Mouse (Mus musculus) liver, embryonic 11.5 days (tissue): ENCODE results near the gene Parp11. TPM values are rescaled to one million over a fixed set of nuclear protein-coding genes. Genes with fewer than 3 reads are reported as not detected.

Experiments
- ATAC-seq: fragments of 200-750 bp; cut with Nextera tagmentation; replicated peaks from 2 replicates; pipeline ENCODE4 v1.8.0; 2017; ENCODE audit warnings: moderate number of reproducible peaks, mild to moderate bottlenecking, moderate TSS enrichment, moderate library complexity; ENCODE audit not compliant: low FRiP score
- DNase-seq: peaks from one replicate; pipeline ENCODE4 v3.0.0-alpha.2; 2017; ENCODE audit warnings: low spot score
- H3K27ac ChIP-seq: fragments of 300-500 bp; sonication (generic); 2 replicates; pipeline ENCODE4 v1.5.1; 2014; ENCODE audit warnings: mild to moderate bottlenecking, low read depth, low read length, control low read depth
- H3K27me3 ChIP-seq: fragments of 300-500 bp; sonication (generic); replicated peaks from 2 replicates; pipeline ENCODE4 v1.6.1; 2014; ENCODE audit warnings: low read length, mixed read lengths; ENCODE audit not compliant: control insufficient read depth, insufficient read depth
- H3K36me3 ChIP-seq: fragments of 300-500 bp; sonication (generic); 2 replicates; pipeline ENCODE4 v1.6.1; 2014; ENCODE audit warnings: mild to moderate bottlenecking, low read length, moderate library complexity, mixed read lengths; ENCODE audit not compliant: control insufficient read depth, insufficient read depth
- H3K4me1 ChIP-seq: fragments of 300-500 bp; sonication (generic); replicated peaks from 2 replicates; pipeline ENCODE4 v1.6.1; 2014; ENCODE audit warnings: low read length, mixed read lengths; ENCODE audit not compliant: control insufficient read depth, insufficient read depth
- H3K4me2 ChIP-seq: fragments of 300-500 bp; sonication (generic); 2 replicates; pipeline ENCODE4 v1.6.1; 2014; ENCODE audit warnings: mild to moderate bottlenecking, control low read depth, moderate library complexity
- H3K4me3 ChIP-seq: fragments of 300-500 bp; sonication (generic); 2 replicates; pipeline ENCODE4 v1.5.1; 2014; ENCODE audit warnings: low read depth, low read length, control low read depth
- H3K9ac ChIP-seq: fragments of 300-500 bp; sonication (generic); 2 replicates; pipeline ENCODE4 v1.6.1; 2014; ENCODE audit warnings: low read depth, low read length, control low read depth
- H3K9me3 ChIP-seq: fragments of 300-500 bp; sonication (generic); 2 replicates; pipeline ENCODE4 v1.6.1; 2016; ENCODE audit warnings: low read length, inconsistent platforms, mixed read lengths; ENCODE audit not compliant: control insufficient read depth
- WGBS: fragments of 180-500 bp; shearing (Covaris S2); extraction: QIAGEN DNeasy Blood & Tissue Kit; methylation state at CpG from one replicate; pipeline ENCODE4 v1.1.7; 2014; 5-methylcytosine and 5-hydroxymethylcytosine counted together
- polyA plus RNA-seq: library from polyadenylated mRNA; unstranded; fragments of >200 nt; fragmentation: Nextera tagmentation; extraction: Ambion mirVana; gene quantifications from 2 replicates; pipeline ENCODE4 v1.2.1, GENCODE M21; 2014

The Parp11 gene
- polyA plus RNA-seq, 1 experiment from 2014 or later = 16.1 TPM

DNA sequence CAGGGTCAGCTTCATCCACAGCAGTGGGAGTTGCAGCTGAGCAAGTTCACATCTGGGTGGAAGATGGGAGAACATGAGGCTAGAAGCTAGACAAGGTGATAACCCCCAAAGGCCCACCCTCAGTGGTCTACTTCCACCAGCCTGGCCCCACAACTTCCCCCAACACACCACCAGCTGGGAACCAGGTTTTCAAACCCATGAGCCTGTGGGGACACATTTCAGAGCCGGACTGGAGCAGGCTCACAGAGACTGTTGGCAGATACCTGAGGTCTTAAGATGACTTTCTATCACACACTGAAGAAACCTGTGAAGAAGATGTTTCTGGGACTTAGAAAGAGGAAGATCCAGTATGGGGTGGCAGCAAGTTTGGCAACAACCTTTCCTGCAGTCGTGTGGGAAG lies 26.5 kb upstream of the Parp11 start:
- Histone ChIP-seq H3K36me3 (no peaks in the 10 kb centered on the region), H3K9ac (no peak overlapping the region), H3K4me3 (no peak overlapping the region), H3K4me1 (no peaks in the 10 kb centered on the region), H3K4me2 (no peak overlapping the region), H3K27me3 (no peaks in the 10 kb centered on the region), H3K27ac (no peak overlapping the region), H3K9me3 (no peaks in the 10 kb centered on the region)
- DNase-seq (no peak), ATAC-seq (no peak)
- WGBS = 57% methylated on average over 2 of the region's 2 CpGs

DNA sequence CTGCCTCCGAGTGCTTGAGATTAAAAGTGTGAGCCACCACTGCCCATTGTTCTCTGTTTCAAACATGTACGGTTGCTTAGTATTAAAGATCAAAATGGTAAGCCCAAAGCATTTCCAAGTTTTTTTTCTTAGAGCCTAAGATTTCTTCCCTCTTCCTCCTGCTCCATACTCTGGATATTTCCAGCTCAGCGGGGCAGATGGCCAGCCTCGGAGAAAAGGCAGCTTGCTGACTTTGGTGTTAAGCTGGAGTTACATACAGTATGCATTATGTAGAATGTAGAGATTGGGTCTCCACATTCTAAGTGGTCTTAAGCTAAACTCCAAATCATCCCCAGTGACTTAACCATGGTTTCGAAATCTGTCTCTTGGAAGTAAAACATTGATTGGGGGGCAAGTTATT lies 21.5 kb upstream of the Parp11 start:
- Histone ChIP-seq H3K36me3 (no peaks in the 10 kb centered on the region), H3K27ac (no peak overlapping the region), H3K9me3 (no peaks in the 10 kb centered on the region), H3K4me2 (no peak overlapping the region), H3K27me3 (no peaks in the 10 kb centered on the region; the same call in 1 of the 2 replicates), H3K4me3 (no peak overlapping the region), H3K9ac (no peak overlapping the region), H3K4me1 (no peaks in the 10 kb centered on the region)
- no peak for ATAC-seq
- no peak for DNase-seq
- WGBS = 74% methylated on average over 5 of the region's 5 CpGs

GRCm38 (mm10) chr6:127430716-127431115 lies 15.9 kb upstream of the Parp11 start:
- no peaks in the 10 kb centered on the region for H3K9me3 ChIP-seq

DNA sequence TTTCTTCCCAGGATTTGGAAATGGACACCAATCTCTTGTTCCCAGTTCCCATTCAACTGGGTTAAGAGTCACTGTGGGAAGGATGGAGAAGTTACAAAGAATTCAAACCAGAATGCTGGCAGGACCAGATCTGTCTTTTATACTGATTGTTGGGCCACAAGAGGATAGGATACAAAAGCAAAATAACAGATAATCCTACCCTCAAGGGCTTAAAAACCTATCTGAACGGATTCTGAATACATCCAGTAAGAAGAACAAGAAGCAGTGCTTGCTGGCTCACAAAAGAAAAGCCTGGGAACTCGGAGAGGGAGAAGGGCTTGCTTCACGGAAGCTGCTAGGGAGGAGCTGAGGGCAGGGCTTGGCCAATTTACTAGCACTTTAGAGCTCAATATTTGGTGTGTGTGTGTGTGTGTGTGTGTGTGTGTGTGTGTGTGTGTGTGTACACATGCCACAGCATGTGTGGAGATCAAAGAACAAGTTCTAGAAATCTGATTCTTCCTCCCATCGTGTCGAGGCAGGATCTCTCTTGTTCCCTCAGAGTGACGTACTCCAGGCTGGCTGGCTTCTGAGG lies 15.4 kb upstream of the Parp11 start:
- DNase-seq (no peak), ATAC-seq (no peak)
- no peak overlapping the region for H3K4me3 ChIP-seq
- H3K36me3 ChIP-seq = no peaks in the 10 kb centered on the region
- no peak overlapping the region for H3K4me2 ChIP-seq
- 68% methylated on average over 6 of the region's 6 CpGs for WGBS
- no peak overlapping the region for H3K9ac ChIP-seq
- no peak overlapping the region for H3K27ac ChIP-seq
- no peaks in the 10 kb centered on the region for H3K9me3 ChIP-seq
- H3K27me3 ChIP-seq = no peaks in the 10 kb centered on the region; the same call in 1 of the 2 replicates
- H3K4me1 ChIP-seq = no peaks in the 10 kb centered on the region

More at GRCm38 (mm10) chr6:127430716-127431115, 15.9 kb upstream of the Parp11 start:
- 72% methylated on average over 7 of the region's 7 CpGs for WGBS
- H3K4me3 ChIP-seq = no peak overlapping the region
- no peak overlapping the region for H3K4me2 ChIP-seq
- H3K27me3 ChIP-seq = no peaks in the 10 kb centered on the region; the same call in 1 of the 2 replicates
- no peak overlapping the region for H3K27ac ChIP-seq
- no peaks in the 10 kb centered on the region for H3K4me1 ChIP-seq
- DNase-seq = no peak
- H3K9ac ChIP-seq = no peak overlapping the region
- no peak for ATAC-seq
- no peaks in the 10 kb centered on the region for H3K36me3 ChIP-seq

GRCm38 (mm10) chr6:127433886-127434647 lies 12.6 kb upstream of the Parp11 start:
- Histone ChIP-seq H3K4me1 (no peaks in the 10 kb centered on the region), H3K4me2 (no peak overlapping the region), H3K27me3 (no peaks in the 10 kb centered on the region; the same call in 1 of the 2 replicates), H3K27ac (no peak overlapping the region), H3K36me3 (no peaks in the 10 kb centered on the region), H3K4me3 (no peak overlapping the region), H3K9ac (no peak overlapping the region), H3K9me3 (no peaks in the 10 kb centered on the region)
- no peak for DNase-seq
- ATAC-seq = no peak
- WGBS = 67% methylated on average over 9 of the region's 9 CpGs

GRCm38 (mm10) chr6:127434648-127434984 lies 12.0 kb upstream of the Parp11 start:
- H3K27ac ChIP-seq = no peak overlapping the region
- ATAC-seq = no peak
- no peak overlapping the region for H3K4me2 ChIP-seq
- H3K27me3 ChIP-seq = no peaks in the 10 kb centered on the region; the same call in 1 of the 2 replicates
- no peaks in the 10 kb centered on the region for H3K36me3 ChIP-seq
- no peaks in the 10 kb centered on the region for H3K9me3 ChIP-seq
- no peak overlapping the region for H3K9ac ChIP-seq
- 72% methylated on average over 4 of the region's 4 CpGs for WGBS
- no peaks in the 10 kb centered on the region for H3K4me1 ChIP-seq
- H3K4me3 ChIP-seq = no peak overlapping the region
- DNase-seq = no peak

- Histone ChIP-seq H3K4me2 (no peak overlapping the region), H3K27me3 (no peaks in the 10 kb centered on the region), H3K9ac (no peak overlapping the region), H3K27ac (no peak overlapping the region), H3K9me3 (no peaks in the 10 kb centered on the region), H3K4me3 (no peak overlapping the region), H3K36me3 (no peaks in the 10 kb centered on the region), H3K4me1 (no peaks in the 10 kb centered on the region)
- DNase-seq (no peak), ATAC-seq (no peak)
- WGBS = 29% methylated on average over 3 of the region's 3 CpGs
These were observed 7.6 kb upstream of the Parp11 start for GRCm38 (mm10) chr6:127439063-127439462.

DNA sequence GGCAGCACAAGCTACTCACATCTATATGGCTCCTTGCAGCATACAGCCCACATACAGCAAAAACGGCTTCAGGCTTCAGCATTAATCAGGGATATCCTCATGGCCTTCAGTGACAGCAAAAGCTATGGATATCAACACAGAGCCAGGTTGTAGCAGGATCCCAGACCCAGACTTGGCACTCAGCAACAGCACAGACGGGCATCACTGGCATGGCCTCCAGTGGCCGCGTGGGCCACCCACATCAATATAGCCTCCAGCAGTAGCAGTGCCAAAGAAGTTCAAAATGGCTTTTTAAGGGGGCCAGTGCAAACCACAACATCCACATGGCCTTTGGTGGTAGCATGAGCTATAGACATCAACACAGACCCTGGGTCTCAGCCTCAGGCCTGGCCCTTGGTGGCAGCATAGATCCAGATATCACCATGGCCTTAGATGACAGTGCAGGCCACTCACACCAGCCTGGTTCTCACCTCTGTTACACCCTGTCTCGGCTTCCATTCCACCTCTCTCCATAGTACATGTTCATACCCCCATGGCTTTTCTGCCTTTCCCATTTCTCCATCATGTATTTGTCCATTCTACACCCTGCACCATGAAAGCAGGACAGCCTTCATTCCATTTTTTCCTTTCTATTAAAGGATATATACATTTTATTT lies 7.0 kb upstream of the Parp11 start:
- no peak overlapping the region for H3K4me2 ChIP-seq
- H3K27me3 ChIP-seq = no peaks in the 10 kb centered on the region
- H3K36me3 ChIP-seq = no peaks in the 10 kb centered on the region
- H3K27ac ChIP-seq = no peak overlapping the region
- H3K4me1 ChIP-seq = no peaks in the 10 kb centered on the region
- 83% methylated on average over 5 of the region's 5 CpGs for WGBS
- no peak for ATAC-seq
- no peak for DNase-seq
- no peaks in the 10 kb centered on the region for H3K9me3 ChIP-seq
- no peak overlapping the region for H3K4me3 ChIP-seq
- H3K9ac ChIP-seq = no peak overlapping the region
